Mouse (Mus musculus) kidney, embryonic 14.5 days (tissue): ENCODE data around the gene Mc3r. TPM values are rescaled to one million over a fixed set of nuclear protein-coding genes. Genes with fewer than 3 reads are reported as not detected.

Experiments used
- ATAC-seq: fragments of 200-750 bp; cut with Nextera tagmentation; 2 replicates; pipeline ENCODE4 v1.8.0; 2017; ENCODE audit warnings: moderate number of reproducible peaks, mild to moderate bottlenecking, moderate TSS enrichment, moderate library complexity; ENCODE audit not compliant: low FRiP score, low TSS enrichment
- H3K27ac ChIP-seq: fragments of 300-500 bp; sonication (generic); 2 replicates; pipeline ENCODE4 v1.5.1; 2014; ENCODE audit warnings: low read depth, mild to moderate bottlenecking, low read length, moderate library complexity, mixed read lengths
- H3K27me3 ChIP-seq: fragments of 300-500 bp; sonication (generic); 2 replicates; pipeline ENCODE4 v1.6.1; 2014; ENCODE audit warnings: mild to moderate bottlenecking, low read length; ENCODE audit not compliant: control insufficient read depth, insufficient read depth
- H3K36me3 ChIP-seq: fragments of 300-500 bp; sonication (generic); 2 replicates; pipeline ENCODE4 v1.6.1; 2014; ENCODE audit warnings: low read length, mixed read lengths; ENCODE audit not compliant: control insufficient read depth, insufficient read depth
- H3K4me1 ChIP-seq: fragments of 300-500 bp; sonication (generic); 2 replicates; pipeline ENCODE4 v1.6.1; 2014; ENCODE audit warnings: low read length, mixed read lengths; ENCODE audit not compliant: control insufficient read depth, insufficient read depth
- H3K4me2 ChIP-seq: fragments of 300-500 bp; sonication (generic); replicated peaks from 2 replicates; pipeline ENCODE4 v1.6.1; 2014; ENCODE audit warnings: low read depth, mild to moderate bottlenecking, low read length
- H3K4me3 ChIP-seq: fragments of 300-500 bp; sonication (generic); 2 replicates; pipeline ENCODE4 v1.5.1; 2014; ENCODE audit warnings: mild to moderate bottlenecking, low read length
- H3K9ac ChIP-seq: fragments of 300-500 bp; sonication (generic); 2 replicates; pipeline ENCODE4 v1.6.1; 2014; ENCODE audit warnings: low read depth, mild to moderate bottlenecking, low read length, moderate library complexity
- H3K9me3 ChIP-seq: fragments of 300-500 bp; sonication (generic); 2 replicates; pipeline ENCODE4 v1.6.1; 2016; ENCODE audit warnings: low read length; ENCODE audit not compliant: control insufficient read depth
- WGBS: fragments of 180-500 bp; shearing (Covaris S2); extraction: QIAGEN DNeasy Blood & Tissue Kit; methylation state at CpG from one replicate; pipeline ENCODE4 v1.1.7; 2014; 5-methylcytosine and 5-hydroxymethylcytosine counted together
- polyA plus RNA-seq: library from polyadenylated mRNA; unstranded; fragments of >200 nt; fragmentation: Nextera tagmentation; extraction: Ambion mirVana; gene quantifications from 2 replicates; pipeline ENCODE4 v1.2.1, GENCODE M21; 2014

Mc3r gene
- polyA plus RNA-seq, 1 experiment from 2014 or later = not detected

DNA sequence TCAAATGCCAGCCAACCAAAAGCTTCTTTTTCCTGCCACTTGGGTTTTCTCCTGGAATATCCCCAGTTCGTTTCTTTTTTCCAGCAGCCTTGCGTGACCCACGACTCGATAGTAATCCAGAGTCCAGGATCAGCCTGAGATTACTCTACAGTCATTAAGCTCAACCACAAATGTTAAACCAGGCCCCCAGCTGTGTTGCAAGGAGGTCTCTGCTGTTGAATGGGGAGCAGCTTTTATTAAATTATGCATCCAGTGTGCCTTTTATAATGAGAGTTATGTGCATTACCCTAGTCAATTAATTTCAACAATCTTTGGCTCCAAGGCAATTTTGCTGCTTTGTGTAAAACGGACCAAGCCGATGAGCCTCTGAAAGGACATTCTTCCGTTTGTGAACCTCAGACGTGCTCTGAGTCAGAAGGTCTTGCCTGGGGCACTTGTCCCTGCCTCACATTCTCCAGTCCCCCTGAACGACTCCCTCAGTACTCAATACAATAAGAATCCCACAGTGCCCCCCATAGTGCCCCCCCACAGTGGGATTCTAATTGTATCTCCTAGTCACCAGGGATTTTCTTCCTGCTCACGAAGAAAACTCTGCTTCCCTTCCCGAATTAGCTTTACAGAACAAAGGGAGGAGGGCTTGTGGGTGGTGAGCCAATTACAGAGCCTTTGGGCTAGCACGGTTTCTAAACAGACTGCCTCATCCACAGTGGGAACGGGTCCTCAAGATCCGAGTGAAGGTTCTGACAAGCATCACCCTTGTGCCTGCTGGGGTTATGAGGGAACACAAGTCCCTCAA lies 51.0 kb downstream of the Mc3r start:
- Histone ChIP-seq H3K27ac (no peak overlapping the region), H3K36me3 (no peaks in the 10 kb centered on the region), H3K4me3 (no peak overlapping the region), H3K9ac (no peak overlapping the region), H3K4me2 (no peak overlapping the region), H3K4me1 (no peaks in the 10 kb centered on the region), H3K9me3 (no peaks in the 10 kb centered on the region), H3K27me3 (no peaks in the 10 kb centered on the region; the same call in 1 of the 2 replicates)
- no peak for ATAC-seq
- 14% methylated on average over 14 of the region's 14 CpGs for WGBS

Other genes starting within 250 kb of the Mc3r start
- 2.9 and 4.2 TPM in 2 replicates for gene Cbln4, start 205.0 kb upstream of the Mc3r start, polyA plus RNA-seq
- gene Fam210b, start 97.1 kb downstream of the Mc3r start, polyA plus RNA-seq = 6.5 and 7.1 TPM in 2 replicates
- gene Aurka, start 122.0 kb downstream of the Mc3r start, polyA plus RNA-seq = 126 and 136 TPM in 2 replicates
- gene Cstf1, start 122.2 kb downstream of the Mc3r start, polyA plus RNA-seq = 35.1 and 49.5 TPM in 2 replicates
- 0.19 and 0.57 TPM in 2 replicates for gene Cass4, start 145.3 kb downstream of the Mc3r start, polyA plus RNA-seq
- 64.0 and 74.4 TPM in 2 replicates for gene Rtf2, start 192.1 kb downstream of the Mc3r start, polyA plus RNA-seq
- gene Gcnt7, start 210.1 kb downstream of the Mc3r start, polyA plus RNA-seq = 0.77 and 1.0 TPM in 2 replicates
- 0.40 TPM in 1 of 2 replicates, not detected in the other for gene Fam209, start 224.0 kb downstream of the Mc3r start, polyA plus RNA-seq